Mouse (Mus musculus) hematopoietic multipotent progenitor cell, adult 10-12 weeks (in vitro differentiated cells): ENCODE data around the gene Cntnap5c. TPM values are rescaled to one million over a fixed set of nuclear protein-coding genes. Genes with fewer than 3 reads are reported as not detected.

Experiments used
- polyA plus RNA-seq: library from polyadenylated mRNA; stranded (reverse); fragments of >175 nt; gene quantifications from 2 replicates; pipeline ENCODE4 v1.2.3, GENCODE M21; 2012; ENCODE audit warnings: low replicate concordance

The Cntnap5c gene
- not detected in 2 replicates for polyA plus RNA-seq

DNA sequence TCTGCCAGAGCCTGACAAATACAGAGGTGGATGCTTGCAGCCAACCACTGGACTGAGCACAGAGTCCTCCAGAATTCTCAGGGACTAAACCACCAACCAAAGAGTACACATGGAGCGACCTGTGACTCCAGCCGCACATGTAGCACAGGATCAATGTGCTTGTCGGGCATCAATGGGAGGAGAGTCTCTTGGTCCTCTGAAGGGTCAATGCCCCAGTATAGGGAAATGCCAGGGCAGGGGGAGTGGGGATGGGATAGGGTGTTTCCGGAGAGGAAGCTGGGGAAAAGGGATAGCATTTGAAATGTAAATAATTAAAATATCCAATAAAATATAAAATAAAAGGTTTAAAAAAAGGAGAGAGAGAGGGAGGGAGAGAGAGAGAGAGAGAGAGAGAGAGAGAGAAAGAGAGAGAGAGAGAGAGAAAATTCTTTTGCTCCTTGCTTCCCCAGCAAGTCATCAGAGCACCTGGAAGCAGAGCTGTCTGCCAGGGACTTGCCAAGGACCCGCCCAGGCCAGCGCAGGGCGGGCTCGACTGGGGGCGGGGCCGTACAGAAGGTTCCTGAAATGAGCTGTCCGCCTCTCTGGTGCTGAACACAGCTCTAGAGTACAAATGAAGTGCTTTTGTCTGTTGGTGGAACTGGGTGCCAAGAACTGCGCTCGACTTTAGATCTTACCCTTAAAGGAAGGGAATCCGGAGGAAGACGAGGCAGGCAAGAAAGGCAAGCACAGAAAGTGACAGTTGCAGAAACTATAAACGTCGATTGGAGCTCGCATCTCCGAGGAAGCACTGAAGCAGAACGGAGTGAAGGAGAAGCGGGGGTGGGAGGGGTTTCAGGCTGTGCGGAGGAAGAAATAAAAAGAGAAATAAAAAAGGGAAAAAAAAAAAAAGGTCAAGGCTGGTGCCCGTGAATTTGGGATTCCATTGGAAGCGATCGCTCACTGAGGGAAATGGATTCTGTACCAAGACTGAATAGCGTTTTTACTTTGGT lies at the start of gene Cntnap5c:
Gene Cntnap5c, plus strand, starts transcription at position 949 of the 989 bp plus-strand sequence.

GRCm38 (mm10) chr17:57742119-57742518 lies 27.3 kb upstream of the Cntnap5c start, which contains the start of gene Gm21834:
TSS of gene Gm21834 (minus strand) at chr17:57742219.

Other genes starting within 250 kb of the Cntnap5c start
- gene Vmn2r120, start 224.1 kb upstream of the Cntnap5c start, polyA plus RNA-seq, result not detected in 2 replicates
- not detected in 2 replicates for gene Gm21834, start 27.4 kb upstream of the Cntnap5c start, polyA plus RNA-seq